Mouse (Mus musculus) thymus, adult 2 months (tissue): ENCODE results near the gene Ptgr2. TPM values are rescaled to one million over a fixed set of nuclear protein-coding genes. Genes with fewer than 3 reads are reported as not detected.

ENCODE experiments used
- DNase-seq: peaks from one replicate; pipeline ENCODE4 v3.0.0; 2021
- H3K27ac ChIP-seq: fragments of 200-500 bp; 2 replicates; pipeline ENCODE4 v1.5.1; 2012; ENCODE audit warnings: low read length, control low read depth; ENCODE audit not compliant: control insufficient read depth, insufficient read depth
- H3K27me3 ChIP-seq: fragments of 200-500 bp; 2 replicates; pipeline ENCODE4 v1.6.1; 2012; ENCODE audit warnings: mild to moderate bottlenecking, low read length, moderate library complexity, mixed read lengths; ENCODE audit not compliant: control insufficient read depth, insufficient read depth
- H3K36me3 ChIP-seq: fragments of 200-500 bp; 2 replicates; pipeline ENCODE4 v1.6.1; 2012; ENCODE audit warnings: mild to moderate bottlenecking, low read length, moderate library complexity; ENCODE audit not compliant: control insufficient read depth, insufficient read depth
- H3K4me1 ChIP-seq: fragments of 200-500 bp; replicated peaks from 2 replicates; pipeline ENCODE4 v1.6.1; 2012; ENCODE audit warnings: low read length; ENCODE audit not compliant: control insufficient read depth, insufficient read depth
- H3K4me3 ChIP-seq: fragments of 200-500 bp; 2 replicates; pipeline ENCODE4 v1.5.1; 2012; ENCODE audit warnings: mild to moderate bottlenecking, low read length, control low read depth, moderate library complexity; ENCODE audit not compliant: control insufficient read depth, insufficient read depth
- CTCF ChIP-seq: fragments of 200-500 bp; IDR thresholded peaks from 2 replicates; pipeline ENCODE4 v1.5.1; 2012; ENCODE audit warnings: mild to moderate bottlenecking, control low read depth, low read length, moderate library complexity, borderline replicate concordance; ENCODE audit not compliant: control insufficient read depth, poor library complexity, insufficient read depth; ENCODE audit errors: extremely low read depth
- POLR2A ChIP-seq: fragments of 200-500 bp; IDR thresholded peaks from 2 replicates; pipeline ENCODE4 v1.6.1; 2012; ENCODE audit warnings: mild to moderate bottlenecking, low read length, control low read depth, moderate library complexity; ENCODE audit not compliant: control insufficient read depth, poor library complexity, insufficient read depth; ENCODE audit errors: extremely low read depth
- WGBS: fragments of 180-500 bp; shearing (Covaris S2); methylation state at CpG from one replicate; pipeline ENCODE4 v1.1.7; 2018; 5-methylcytosine and 5-hydroxymethylcytosine counted together
- polyA plus RNA-seq: library from polyadenylated mRNA; depleted of rRNA; stranded (reverse); fragments of >200 nt; gene quantifications from 2 replicates; pipeline ENCODE4 v1.2.3, GENCODE M21; 2012

Ptgr2 gene
- polyA plus RNA-seq, 1 experiment = 8.1 TPM

DNA sequence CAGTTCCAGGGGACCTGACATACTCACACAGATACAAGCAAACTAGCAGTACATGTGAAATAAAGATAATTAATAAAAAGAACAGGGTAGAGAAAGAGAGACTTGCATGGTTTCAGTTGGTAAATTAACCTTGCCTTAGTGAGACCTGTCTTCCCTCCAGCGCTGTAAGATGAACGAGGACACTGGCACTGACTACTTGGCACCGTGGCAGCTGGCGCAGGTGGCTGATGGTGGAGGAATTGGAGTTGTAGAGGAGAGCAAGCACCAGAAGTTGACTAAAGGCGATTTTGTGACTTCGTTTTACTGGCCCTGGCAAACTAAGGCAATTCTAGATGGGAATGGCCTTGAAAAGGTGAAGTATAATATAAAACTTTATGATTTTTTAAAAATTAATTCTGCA is 12.8 kb downstream of the Ptgr2 start:
- no peaks in the 10 kb centered on the region for H3K27me3 ChIP-seq
- TF ChIP-seq CTCF (no peak), POLR2A (no peak)
- WGBS = 96% methylated on average over 6 of the region's 6 CpGs
- no peak overlapping the region for H3K27ac ChIP-seq
- no peak overlapping the region for H3K4me3 ChIP-seq
- H3K36me3 ChIP-seq = peaks cover 35% of the 10 kb centered on the region
- no peaks in the 10 kb centered on the region for H3K4me1 ChIP-seq
- DNase-seq = no peak

DNA sequence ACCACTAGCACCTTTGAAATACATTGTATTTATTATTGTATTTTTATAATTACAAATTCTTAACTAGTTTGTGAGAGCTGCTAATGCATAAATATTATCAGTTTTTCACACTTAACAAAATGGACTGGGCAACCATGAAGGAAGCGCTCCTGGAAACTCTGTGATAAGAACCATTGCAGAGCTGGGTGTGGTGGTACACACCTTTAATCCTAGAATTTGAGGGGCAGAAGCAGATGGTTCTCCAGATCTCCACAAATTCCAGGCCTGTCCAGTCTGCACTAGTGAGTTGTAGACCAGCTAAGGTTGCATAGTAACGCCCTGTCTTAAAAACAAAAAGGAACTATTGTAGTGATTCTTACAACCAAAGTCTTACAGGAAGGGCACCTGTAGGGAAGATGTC is 14.2 kb downstream of the Ptgr2 start:
- H3K27ac ChIP-seq = no peak overlapping the region
- no peaks in the 10 kb centered on the region for H3K27me3 ChIP-seq
- H3K36me3 ChIP-seq = peaks cover 27% of the 10 kb centered on the region
- H3K4me3 ChIP-seq = no peak overlapping the region
- no peaks in the 10 kb centered on the region for H3K4me1 ChIP-seq
- TF ChIP-seq POLR2A (no peak), CTCF (no peak)
- WGBS = 100% methylated on average over 2 of the region's 2 CpGs
- DNase-seq = no peak

DNA sequence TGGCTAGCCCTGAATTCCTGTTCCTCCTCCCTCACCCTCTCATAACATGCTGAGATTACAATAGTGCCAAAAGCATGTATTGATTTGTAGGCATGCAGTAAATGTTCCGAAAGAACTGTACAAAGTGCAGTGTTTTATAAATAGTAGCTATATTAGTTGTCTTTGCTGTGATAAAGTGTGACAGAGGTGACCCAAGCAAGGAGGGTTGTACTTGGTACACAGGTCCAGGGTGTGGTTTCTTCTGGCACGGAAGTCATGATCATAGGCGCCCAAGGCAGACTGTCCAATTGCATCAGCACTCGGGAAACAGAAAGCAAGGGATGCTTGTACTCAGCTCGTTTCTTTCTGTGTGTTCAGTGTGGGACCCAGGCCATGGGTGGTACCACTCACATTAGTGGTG is 19.1 kb downstream of the Ptgr2 start:
- TF ChIP-seq POLR2A (no peak), CTCF (no peak)
- 99% methylated on average over 5 of the region's 5 CpGs for WGBS
- no peak for DNase-seq
- no peaks in the 10 kb centered on the region for H3K27me3 ChIP-seq
- H3K27ac ChIP-seq = no peak overlapping the region
- peaks cover 14% of the 10 kb centered on the region for H3K36me3 ChIP-seq
- H3K4me3 ChIP-seq = no peak overlapping the region
- no peaks in the 10 kb centered on the region for H3K4me1 ChIP-seq

DNA sequence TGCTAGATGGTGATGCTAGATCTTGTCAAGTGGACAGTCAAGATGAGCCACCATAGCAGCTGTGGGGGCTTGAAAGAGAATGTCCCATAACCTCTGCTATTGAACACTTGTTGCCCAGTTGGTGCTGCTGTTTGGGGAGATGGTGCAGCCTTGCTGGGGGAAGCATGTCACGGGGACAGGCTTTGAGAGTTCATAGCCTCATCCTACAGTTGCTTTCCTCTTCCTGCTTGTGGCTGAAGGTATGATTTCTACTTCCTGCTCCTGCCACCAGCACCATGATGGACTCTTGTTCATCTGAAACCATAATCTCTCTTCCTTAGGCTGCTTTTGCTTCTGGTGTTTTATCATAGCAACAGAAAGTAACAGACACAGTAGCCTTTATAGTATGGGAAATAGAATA is 19.5 kb downstream of the Ptgr2 start:
- TF ChIP-seq POLR2A = no peak
- no peak for TF ChIP-seq CTCF
- Histone ChIP-seq H3K4me1 (no peaks in the 10 kb centered on the region), H3K4me3 (no peak overlapping the region), H3K27ac (no peak overlapping the region), H3K36me3 (peaks cover 12% of the 10 kb centered on the region), H3K27me3 (no peaks in the 10 kb centered on the region)
- whole genome bisulfite sequencing = 76% methylated on average over 1 of the region's 1 CpGs
- no peak for DNase-seq

DNA sequence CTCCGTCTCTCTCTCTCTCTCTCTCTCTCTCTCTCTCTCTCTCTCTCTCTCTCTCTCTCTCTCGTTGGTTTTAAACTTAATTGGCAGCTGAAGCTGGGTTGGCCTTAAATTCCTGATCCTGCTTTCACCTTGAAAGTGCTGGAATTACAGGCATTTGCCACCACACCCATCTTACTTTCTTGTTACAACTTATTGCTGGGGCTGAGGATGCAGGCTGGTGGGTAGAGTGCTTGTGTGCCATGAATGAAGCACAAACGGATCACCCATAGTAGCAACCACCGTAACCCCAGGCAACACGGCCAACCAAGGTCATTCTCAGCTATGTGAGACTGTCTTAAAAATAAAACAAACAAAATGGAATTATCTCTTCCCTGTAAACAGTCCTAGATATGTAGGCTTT is 26.3 kb downstream of the Ptgr2 start:
- Histone ChIP-seq H3K4me3 (no peak overlapping the region), H3K4me1 (0 out of 2 replicates have a peak, but pooled peaks cover 2% of the 10 kb centered on the region), H3K27ac (no peak overlapping the region), H3K36me3 (no peaks in the 10 kb centered on the region), H3K27me3 (no peaks in the 10 kb centered on the region)
- WGBS = 76% methylated on average over 5 of the region's 5 CpGs
- no peak for TF ChIP-seq POLR2A
- no peak for TF ChIP-seq CTCF
- DNase-seq = no peak

DNA sequence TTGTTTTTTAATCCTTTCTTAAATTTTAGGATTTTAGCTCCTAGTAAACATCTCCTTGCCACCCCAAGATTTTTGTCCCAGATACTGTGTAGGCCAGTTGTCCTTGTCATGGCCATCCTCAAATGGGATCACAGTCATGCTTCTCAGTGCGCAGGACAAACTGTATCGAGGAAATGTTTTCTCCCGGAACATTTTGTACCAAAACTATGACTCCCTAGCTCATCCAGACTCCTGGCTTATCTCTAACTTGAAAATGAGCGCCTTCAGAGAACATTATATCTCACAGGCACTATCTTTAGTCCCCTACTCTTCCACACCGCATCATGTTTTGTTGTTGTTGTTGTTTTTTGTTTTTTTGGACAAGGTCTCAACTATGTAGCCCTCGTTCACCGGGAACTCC is 31.0 kb downstream of the Ptgr2 start:
- Histone ChIP-seq H3K27me3 (no peaks in the 10 kb centered on the region), H3K36me3 (no peaks in the 10 kb centered on the region), H3K4me1 (peaks cover 5% of the 10 kb centered on the region), H3K27ac (no peak overlapping the region; the same call in 1 of the 2 replicates), H3K4me3 (no peak overlapping the region)
- TF ChIP-seq POLR2A (no peak), CTCF (no peak)
- 63% methylated on average over 7 of the region's 7 CpGs for WGBS
- DNase-seq = no peak

DNA sequence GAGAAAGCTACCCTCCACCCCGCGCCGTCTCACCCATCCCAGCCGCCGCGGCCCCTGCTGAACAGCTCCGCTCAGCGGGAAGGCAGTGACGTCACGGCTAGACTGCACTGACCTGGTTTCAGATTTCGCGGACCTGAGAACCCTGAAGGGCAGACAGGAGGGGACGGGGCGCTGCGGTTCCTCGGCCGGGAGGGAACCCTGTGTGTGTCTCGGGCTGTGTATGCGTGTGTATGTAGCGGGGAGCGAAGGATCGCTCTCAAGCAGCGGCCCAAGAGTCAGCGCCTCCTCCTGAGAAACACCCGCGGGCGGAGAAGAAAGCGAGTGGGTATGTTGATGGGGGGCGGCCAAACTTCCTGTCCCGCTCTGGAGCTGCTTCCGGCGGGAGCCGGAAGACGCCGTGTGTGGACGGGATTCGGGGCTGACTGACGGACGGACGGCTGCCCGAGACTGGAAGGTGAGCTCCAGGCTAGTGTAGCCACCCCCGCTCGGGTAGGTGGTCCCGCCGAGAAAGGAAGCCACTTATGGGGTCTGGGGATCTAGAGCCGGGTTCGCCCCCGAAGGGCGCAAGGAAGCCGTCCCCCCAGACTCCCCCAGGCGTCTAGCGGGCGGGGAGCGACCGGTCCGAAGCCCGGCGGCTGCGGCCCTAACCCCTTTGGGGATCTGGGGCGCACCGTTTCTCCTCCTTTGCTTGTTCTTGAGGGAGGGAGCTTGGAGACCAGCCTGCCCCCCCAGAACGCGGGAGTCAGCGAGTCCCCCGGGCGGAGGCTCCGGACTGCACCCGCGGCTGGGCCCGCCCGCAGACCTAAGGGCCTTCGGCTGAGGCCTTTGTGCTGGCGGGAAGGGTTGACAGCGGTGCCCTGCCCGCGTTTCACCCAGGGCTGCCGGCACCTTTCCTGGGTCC is 31.9 kb downstream of the Ptgr2 start, which contains the start of gene Zfp410:
Gene Zfp410 (plus strand): TSS at position 132 of the 901 bp plus-strand sequence.
- H3K4me1 ChIP-seq = peaks cover 5% of the 10 kb centered on the region
- DNase-seq = peak; percentile 85
- peak within 1 kb of the TSS; percentile 74 for H3K27ac ChIP-seq
- peak within 1 kb of the TSS; percentile 99 for H3K4me3 ChIP-seq
- TF ChIP-seq CTCF (peak; percentile 29; the same call in 1 of the 2 replicates), POLR2A (peak; percentile 77)
- no peaks in the 10 kb centered on the region for H3K36me3 ChIP-seq
- WGBS = under 1% methylated on average over 77 of the region's 77 CpGs
- no peaks in the 10 kb centered on the region for H3K27me3 ChIP-seq
